In genomic region chr5:99975776-99976175, GRCm38 (mm10) we compare ENCODE assay signal across 8 mouse cellular contexts. TPM values are rescaled to one million over a fixed set of nuclear protein-coding genes. Genes with fewer than 3 reads are reported as not detected.
DNase-seq lines count a peak whose midpoint lies in the region; ATAC-seq and TF ChIP-seq lines count a peak whose summit lies in the region.

No protein-coding gene starts in this region.

- H3K4me2 ChIP-seq in liver, embryonic 11.5 days: peak overlapping the region; percentile 84
- H3K4me2 ChIP-seq in forebrain, embryonic 12.5 days: peak overlapping the region; percentile 84
- peak overlapping the region; percentile 85 for H3K4me2 ChIP-seq in limb, embryonic 12.5 days

- TF ChIP-seq CTCF in thymus, adult 2 months (IDR thresholded peaks at IDR 0.05; ENCODE audit: borderline replicate concordance, control insufficient read depth, extremely low read depth, insufficient read depth, low read length, poor library complexity): no peak

- no peak for TF ChIP-seq POLR2A in thymus, adult 2 months (IDR thresholded peaks at IDR 0.05; ENCODE audit: control insufficient read depth, extremely low read depth, insufficient read depth, low read length, poor library complexity)

- no peak overlapping the region for H3K27ac ChIP-seq in liver, embryonic 11.5 days (ENCODE audit: low read depth, low read length)
- H3K27ac ChIP-seq in forebrain, embryonic 12.5 days: no peak overlapping the region
- no peak overlapping the region for H3K27ac ChIP-seq in limb, embryonic 12.5 days
- H3K27ac ChIP-seq in thymus, adult 2 months (ENCODE audit: control insufficient read depth, insufficient read depth, low read length): no peak overlapping the region

- H3K36me3 ChIP-seq in liver, embryonic 11.5 days (ENCODE audit: control insufficient read depth, insufficient read depth, low read length): peaks cover 1% of the 10 kb centered on the region; the same call in 1 of the 2 replicates
- H3K36me3 ChIP-seq in forebrain, embryonic 12.5 days (replicated peaks): peaks cover 12% of the 10 kb centered on the region
- H3K36me3 ChIP-seq in limb, embryonic 12.5 days: peaks cover 20% of the 10 kb centered on the region
- H3K36me3 ChIP-seq in splenic B cell, adult 2 months (ENCODE audit: control insufficient read depth, insufficient read depth, low read length, poor library complexity, severe bottlenecking): peaks cover 3% of the 10 kb centered on the region; the same call in 1 of the 2 replicates
- 0 out of 2 replicates have a peak, but pooled peaks cover 3% of the 10 kb centered on the region for H3K36me3 ChIP-seq in thymus, adult 2 months (ENCODE audit: control insufficient read depth, insufficient read depth, low read length)

- H3K27me3 ChIP-seq in liver, embryonic 11.5 days (replicated peaks; ENCODE audit: control insufficient read depth, insufficient read depth, low read length): no peaks in the 10 kb centered on the region
- no peaks in the 10 kb centered on the region for H3K27me3 ChIP-seq in forebrain, embryonic 12.5 days
- no peaks in the 10 kb centered on the region for H3K27me3 ChIP-seq in limb, embryonic 12.5 days
- H3K27me3 ChIP-seq in splenic B cell, adult 2 months (ENCODE audit: control insufficient read depth, insufficient read depth, low read length, poor library complexity, severe bottlenecking): no peaks in the 10 kb centered on the region
- no peaks in the 10 kb centered on the region for H3K27me3 ChIP-seq in thymus, adult 2 months (ENCODE audit: control insufficient read depth, insufficient read depth, low read length)

- 67% methylated on average over 1 of the region's 1 CpGs for WGBS in liver, embryonic 11.5 days
- 83% methylated on average over 1 of the region's 1 CpGs for WGBS in forebrain, embryonic 12.5 days
- 78% methylated on average over 1 of the region's 1 CpGs for WGBS in limb, embryonic 12.5 days
- WGBS in thymus, adult 2 months: 54% methylated on average over 1 of the region's 1 CpGs

- no peak for DNase-seq in liver, embryonic 11.5 days (ENCODE audit: low spot score)
- no peak for DNase-seq in liver
- peak; percentile 32 for DNase-seq in splenic B cell, adult 2 months (ENCODE audit: low read depth, low spot score)
- no peak for DNase-seq in layer of hippocampus, postnatal 10 days (ENCODE audit: low spot score in 2 of 2)
- no peak for DNase-seq in thymus, adult 2 months
- no peak for DNase-seq in spleen, postnatal 4 days (ENCODE audit: low spot score in 2 of 2)

- H3K4me3 ChIP-seq in liver, embryonic 11.5 days (ENCODE audit: low read depth, low read length): peak overlapping the region; percentile 33
- H3K4me3 ChIP-seq in forebrain, embryonic 12.5 days (replicated peaks): peak overlapping the region; percentile 96
- peak overlapping the region; percentile 93 for H3K4me3 ChIP-seq in limb, embryonic 12.5 days (replicated peaks)
- no peak overlapping the region for H3K4me3 ChIP-seq in thymus, adult 2 months (ENCODE audit: control insufficient read depth, insufficient read depth, low read length)

- peaks cover 29% of the 10 kb centered on the region for H3K4me1 ChIP-seq in liver, embryonic 11.5 days (replicated peaks; ENCODE audit: control insufficient read depth, insufficient read depth, low read length)
- peaks cover 45% of the 10 kb centered on the region for H3K4me1 ChIP-seq in forebrain, embryonic 12.5 days
- H3K4me1 ChIP-seq in limb, embryonic 12.5 days (replicated peaks): peaks cover 31% of the 10 kb centered on the region
- peaks cover 9% of the 10 kb centered on the region for H3K4me1 ChIP-seq in thymus, adult 2 months (replicated peaks; ENCODE audit: control insufficient read depth, insufficient read depth, low read length)

- no peak for ATAC-seq in liver, embryonic 11.5 days (replicated peaks; ENCODE audit: low FRiP score)
- no peak for ATAC-seq in forebrain, embryonic 12.5 days (ENCODE audit: low FRiP score)
- no peak for ATAC-seq in limb, embryonic 12.5 days (ENCODE audit: insufficient number of reproducible peaks, insufficient read depth, low FRiP score, low TSS enrichment, low read depth)

- H3K9me3 ChIP-seq in liver, embryonic 11.5 days (ENCODE audit: control insufficient read depth, low read length): no peaks in the 10 kb centered on the region
- no peaks in the 10 kb centered on the region for H3K9me3 ChIP-seq in forebrain, embryonic 12.5 days
- H3K9me3 ChIP-seq in limb, embryonic 12.5 days: no peaks in the 10 kb centered on the region

- H3K9ac ChIP-seq in liver, embryonic 11.5 days (ENCODE audit: low read depth, low read length): no peak overlapping the region
- H3K9ac ChIP-seq in forebrain, embryonic 12.5 days: no peak overlapping the region
- no peak overlapping the region for H3K9ac ChIP-seq in limb, embryonic 12.5 days (replicated peaks)

RNA-seq across cellular contexts. Expression of gene Hnrnpd, which starts 3.0 kb away (rescaled TPM):
- 150 and 152 TPM in 2 replicates for polyA plus RNA-seq in liver, embryonic 11.5 days (2014; fragmentation: Nextera tagmentation; extraction: Ambion mirVana)
- 464 and 515 TPM in 2 replicates for polyA plus RNA-seq in forebrain, embryonic 12.5 days (2016; fragmentation: Nextera tagmentation; extraction: Ambion mirVana)
- polyA plus RNA-seq in limb, embryonic 12.5 days (2016; fragmentation: Nextera tagmentation; extraction: Ambion mirVana): 469 and 520 TPM in 2 replicates
- total RNA-seq in layer of hippocampus, postnatal 10 days (2021): 100 to 1,000 TPM; 279 to 297 TPM
- 62.6 and 93.5 TPM in 2 replicates for polyA plus RNA-seq in thymus, adult 2 months (2012; rRNA removed)

RNA-seq across cellular contexts. Expression of gene 4930524J08Rik, which starts 3.1 kb away (rescaled TPM):
- 1.3 and 1.9 TPM in 2 replicates for polyA plus RNA-seq in liver, embryonic 11.5 days (2014; fragmentation: Nextera tagmentation; extraction: Ambion mirVana)
- 2.3 and 3.0 TPM in 2 replicates for polyA plus RNA-seq in forebrain, embryonic 12.5 days (2016; fragmentation: Nextera tagmentation; extraction: Ambion mirVana)
- polyA plus RNA-seq in limb, embryonic 12.5 days (2016; fragmentation: Nextera tagmentation; extraction: Ambion mirVana): 1.7 and 2.2 TPM in 2 replicates
- 1 to 10 TPM; 2.0 to 2.3 TPM for total RNA-seq in layer of hippocampus, postnatal 10 days (2021)
- 3.9 and 5.6 TPM in 2 replicates for polyA plus RNA-seq in thymus, adult 2 months (2012; rRNA removed)
